Mouse (Mus musculus): ENCODE data around the gene Il3.

DNA sequence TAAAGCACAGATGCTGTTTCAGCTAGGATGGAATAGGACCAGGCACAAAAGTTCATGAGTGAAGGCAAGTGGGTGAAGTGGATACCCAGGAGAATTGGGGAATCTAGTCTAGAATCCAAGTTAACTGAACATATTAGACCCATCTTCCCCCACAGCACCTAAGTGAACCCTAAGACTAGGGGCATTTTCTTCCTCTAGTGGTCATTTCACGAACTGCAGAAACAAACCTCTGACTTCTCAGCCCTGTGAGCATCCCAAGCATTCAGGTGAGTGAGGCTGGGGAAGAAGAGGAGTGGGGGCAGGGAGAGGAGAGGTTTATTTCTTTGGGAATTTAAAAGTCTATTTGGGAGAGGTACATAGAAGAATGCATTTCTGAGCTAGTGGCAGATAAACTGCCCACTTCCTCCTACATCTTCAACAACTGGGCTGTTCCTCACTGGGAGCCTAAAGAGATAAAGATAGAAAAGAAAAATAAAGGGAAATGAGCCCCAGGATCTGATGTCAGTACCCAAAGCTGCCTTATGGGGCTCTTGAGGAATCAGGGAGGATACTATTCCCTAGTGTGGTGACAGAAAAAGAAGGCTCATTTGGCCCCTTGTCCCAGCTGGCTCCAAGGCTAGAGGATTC is 3.6 kb downstream of the Il3 start:
- TF ChIP-seq CTCF (IDR thresholded peaks at IDR 0.05; ENCODE audit: low read depth) (peak; percentile 42), EP300 (IDR thresholded peaks at IDR 0.05; ENCODE audit: low read depth) (no peak)
